Mouse (Mus musculus) liver, postnatal 0 days (tissue): ENCODE measurements around the gene Pamr1.

Experiments
- CTCF ChIP-seq: sonication (generic); IDR thresholded peaks from 2 replicates; pipeline ENCODE4 v1.5.1; 2016; ENCODE audit warnings: antibody characterized with exemption, low read depth
- EP300 ChIP-seq: IDR thresholded peaks from 2 replicates; pipeline ENCODE4 v1.6.1; 2016; ENCODE audit warnings: antibody characterized with exemption, low read depth, mild to moderate bottlenecking

- TF ChIP-seq CTCF (no peak), EP300 (no peak)
Observed at GRCm38 (mm10) chr2:102527563-102527962, 22.2 kb upstream of the Pamr1 start.
